Mouse (Mus musculus) liver, embryonic 13.5 days (tissue): Measurements from ENCODE around the gene Vmn1r39. TPM values are rescaled to one million over a fixed set of nuclear protein-coding genes. Genes with fewer than 3 reads are reported as not detected.
"Not testable (repeated sequence)": the region's sequence is repeated elsewhere in the genome, so short reads cannot be mapped to it uniquely, and the experiment has no call there.

Source experiments
- ATAC-seq: fragments of 200-750 bp; cut with Nextera tagmentation; 2 replicates; pipeline ENCODE4 v1.8.0; 2017; ENCODE audit warnings: low read depth, mild to moderate bottlenecking, moderate number of reproducible peaks, moderate library complexity
- DNase-seq: peaks from one replicate; pipeline ENCODE4 v3.0.0; 2022
- H3K27ac ChIP-seq: fragments of 300-500 bp; sonication (generic); 2 replicates; pipeline ENCODE4 v1.5.1; 2015; ENCODE audit warnings: moderate library complexity, mild to moderate bottlenecking, inconsistent platforms
- H3K27me3 ChIP-seq: fragments of 300-500 bp; sonication (generic); 2 replicates; pipeline ENCODE4 v1.6.1; 2015; ENCODE audit warnings: mild to moderate bottlenecking, inconsistent platforms
- H3K36me3 ChIP-seq: fragments of 300-500 bp; sonication (generic); 2 replicates; pipeline ENCODE4 v1.6.1; 2015; ENCODE audit warnings: mild to moderate bottlenecking, inconsistent platforms
- H3K4me1 ChIP-seq: fragments of 300-500 bp; sonication (generic); replicated peaks from 2 replicates; pipeline ENCODE4 v1.6.1; 2015; ENCODE audit warnings: inconsistent platforms
- H3K4me2 ChIP-seq: fragments of 300-500 bp; sonication (generic); 2 replicates; pipeline ENCODE4 v1.6.1; 2015; ENCODE audit warnings: inconsistent platforms, mild to moderate bottlenecking, moderate library complexity
- H3K4me3 ChIP-seq: fragments of 300-500 bp; sonication (generic); replicated peaks from 2 replicates; pipeline ENCODE4 v1.5.1; 2015; ENCODE audit warnings: mild to moderate bottlenecking, inconsistent platforms
- H3K9ac ChIP-seq: fragments of 300-500 bp; sonication (generic); 2 replicates; pipeline ENCODE4 v1.6.1; 2015; ENCODE audit warnings: mild to moderate bottlenecking, inconsistent platforms
- H3K9me3 ChIP-seq: fragments of 300-500 bp; sonication (generic); replicated peaks from 2 replicates; pipeline ENCODE4 v1.6.1; 2016; ENCODE audit warnings: inconsistent platforms
- WGBS: fragments of 180-500 bp; shearing (Covaris S2); methylation state at CpG from one replicate; pipeline ENCODE4 v1.1.7; 2015; ENCODE audit not compliant: insufficient replicate concordance; 5-methylcytosine and 5-hydroxymethylcytosine counted together
- polyA plus RNA-seq: library from polyadenylated mRNA; unstranded; fragments of >200 nt; fragmentation: Nextera tagmentation; extraction: Ambion mirVana; gene quantifications from 2 replicates; pipeline ENCODE4 v1.2.1, GENCODE M21; 2015

The Vmn1r39 gene
- not detected in 2 replicates for polyA plus RNA-seq

DNA sequence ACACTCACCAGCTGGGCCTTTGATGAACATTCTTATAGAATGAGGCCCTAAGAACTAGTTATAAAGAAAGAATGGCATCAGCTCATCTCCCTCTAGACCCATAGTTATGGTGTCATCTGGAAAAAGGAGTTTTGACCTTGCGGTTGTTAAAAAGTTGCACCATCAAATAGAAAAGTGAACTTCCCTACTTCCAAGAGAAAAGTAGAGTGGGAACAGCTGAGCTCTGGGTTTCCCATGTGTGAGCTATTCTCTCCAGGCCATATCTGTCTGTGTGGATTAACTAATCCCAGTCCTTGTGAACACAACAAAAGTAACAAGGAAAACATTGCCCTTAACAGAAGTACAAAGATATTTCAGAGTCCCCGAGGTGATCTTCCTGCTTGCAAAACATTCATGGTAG lies at the start of gene Vmn1r39:
Gene Vmn1r39, minus strand, starts transcription at position 101 of the 400 bp plus-strand sequence.
- ATAC-seq (no peak), DNase-seq (no peak)
- Histone ChIP-seq H3K9ac (no peak within 1 kb of the TSS), H3K27ac (no peak within 1 kb of the TSS), H3K27me3 (no peaks in the 10 kb centered on the region), H3K36me3 (no peaks in the 10 kb centered on the region), H3K4me1 (no peaks in the 10 kb centered on the region), H3K4me2 (no peak within 1 kb of the TSS), H3K9me3 (no peaks in the 10 kb centered on the region), H3K4me3 (no peak within 1 kb of the TSS)
- 69% methylated on average over 2 of the region's 2 CpGs for WGBS

DNA sequence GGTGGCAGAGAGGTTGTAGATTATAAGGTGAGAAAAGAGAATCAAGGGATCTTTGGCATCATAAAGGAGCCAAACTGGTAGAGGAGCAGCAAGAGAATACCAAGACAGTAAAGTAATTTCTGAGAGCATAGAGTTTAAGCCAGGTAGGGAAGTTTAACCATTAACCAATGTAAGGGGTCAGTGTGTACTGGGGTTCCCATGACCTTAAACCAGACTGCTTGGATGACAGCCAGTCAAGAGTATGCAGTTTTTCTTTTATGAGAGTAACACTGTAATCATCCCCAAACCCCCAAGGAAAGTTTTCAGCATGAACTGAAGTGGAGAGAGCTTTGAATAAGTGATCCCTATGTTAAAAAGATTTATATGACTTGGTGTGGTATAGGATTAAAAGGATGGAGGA lies 49.0 kb upstream of the Vmn1r39 start:
- Histone ChIP-seq H3K4me1 (no peaks in the 10 kb centered on the region), H3K9ac (no peak overlapping the region), H3K4me2 (no peak overlapping the region), H3K27me3 (no peaks in the 10 kb centered on the region), H3K27ac (no peak overlapping the region), H3K36me3 (no peaks in the 10 kb centered on the region), H3K4me3 (no peak overlapping the region), H3K9me3 (no peaks in the 10 kb centered on the region)
- DNase-seq (no peak), ATAC-seq (no peak)

- Histone ChIP-seq H3K4me2 (no peak overlapping the region), H3K36me3 (no peaks in the 10 kb centered on the region), H3K4me1 (no peaks in the 10 kb centered on the region), H3K9me3 (no peaks in the 10 kb centered on the region), H3K9ac (no peak overlapping the region), H3K27ac (no peak overlapping the region), H3K27me3 (no peaks in the 10 kb centered on the region), H3K4me3 (no peak overlapping the region)
- WGBS: 54% methylated on average over 1 of the region's 1 CpGs
- ATAC-seq (no peak), DNase-seq (no peak)
Observed at GRCm38 (mm10) chr6:66858356-66858755, 47.9 kb upstream of the Vmn1r39 start.

GRCm38 (mm10) chr6:66856236-66856635 lies 45.8 kb upstream of the Vmn1r39 start:
- H3K27me3 ChIP-seq: no peaks in the 10 kb centered on the region
- DNase-seq: no peak

DNA sequence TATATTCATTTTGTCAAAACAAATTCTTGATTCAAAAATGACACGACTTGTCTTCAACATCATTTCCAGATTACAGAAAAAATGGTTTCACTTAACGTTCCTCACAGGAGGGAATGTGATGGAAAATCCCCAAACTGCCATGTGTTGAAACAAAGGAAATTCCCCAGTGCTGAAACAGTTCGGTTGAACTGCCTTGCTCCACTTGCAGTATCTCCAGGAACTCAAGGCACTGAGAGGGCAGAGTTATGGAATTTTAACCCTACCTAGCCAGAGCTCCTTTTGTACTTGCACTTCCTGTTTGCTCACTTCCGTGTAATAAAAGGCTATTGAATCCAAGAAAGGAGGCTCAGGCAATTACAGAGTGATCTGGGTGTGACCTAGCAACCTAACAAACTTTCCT lies 38.5 kb upstream of the Vmn1r39 start:
- 28% methylated on average over 4 of the region's 4 CpGs for WGBS
- ATAC-seq: no peak

More at GRCm38 (mm10) chr6:66856236-66856635, 45.8 kb upstream of the Vmn1r39 start:
- H3K9ac ChIP-seq: no peak overlapping the region
- H3K4me2 ChIP-seq: no peak overlapping the region
- no peak overlapping the region for H3K27ac ChIP-seq
- no peaks in the 10 kb centered on the region for H3K4me1 ChIP-seq
- no peaks in the 10 kb centered on the region for H3K36me3 ChIP-seq
- no peak overlapping the region for H3K4me3 ChIP-seq
- H3K9me3 ChIP-seq: no peaks in the 10 kb centered on the region
- ATAC-seq: no peak

GRCm38 (mm10) chr6:66840631-66841030 lies 30.2 kb upstream of the Vmn1r39 start:
- not testable (repeated sequence) for DNase-seq, H3K4me3 ChIP-seq, H3K36me3 ChIP-seq, ATAC-seq, H3K9ac ChIP-seq, H3K4me2 ChIP-seq, H3K27ac ChIP-seq, H3K27me3 ChIP-seq, H3K9me3 ChIP-seq, H3K4me1 ChIP-seq
- WGBS: 8% methylated on average over 1 of the region's 1 CpGs

More for the DNA sequence above, 38.5 kb upstream of the Vmn1r39 start:
- Histone ChIP-seq H3K27ac (no peak overlapping the region), H3K27me3 (no peaks in the 10 kb centered on the region), H3K9ac (no peak overlapping the region), H3K36me3 (no peaks in the 10 kb centered on the region), H3K9me3 (no peaks in the 10 kb centered on the region), H3K4me2 (no peak overlapping the region), H3K4me3 (no peak overlapping the region), H3K4me1 (no peaks in the 10 kb centered on the region)
- DNase-seq: no peak

GRCm38 (mm10) chr6:66836932-66837331 lies 26.5 kb upstream of the Vmn1r39 start:
- ATAC-seq (no peak), DNase-seq (no peak)
- no peak overlapping the region for H3K9ac ChIP-seq
- H3K4me3 ChIP-seq: no peak overlapping the region
- H3K27me3 ChIP-seq: no peaks in the 10 kb centered on the region
- H3K9me3 ChIP-seq: no peaks in the 10 kb centered on the region
- no peak overlapping the region for H3K4me2 ChIP-seq
- H3K36me3 ChIP-seq: no peaks in the 10 kb centered on the region
- no peaks in the 10 kb centered on the region for H3K4me1 ChIP-seq
- H3K27ac ChIP-seq: no peak overlapping the region

DNA sequence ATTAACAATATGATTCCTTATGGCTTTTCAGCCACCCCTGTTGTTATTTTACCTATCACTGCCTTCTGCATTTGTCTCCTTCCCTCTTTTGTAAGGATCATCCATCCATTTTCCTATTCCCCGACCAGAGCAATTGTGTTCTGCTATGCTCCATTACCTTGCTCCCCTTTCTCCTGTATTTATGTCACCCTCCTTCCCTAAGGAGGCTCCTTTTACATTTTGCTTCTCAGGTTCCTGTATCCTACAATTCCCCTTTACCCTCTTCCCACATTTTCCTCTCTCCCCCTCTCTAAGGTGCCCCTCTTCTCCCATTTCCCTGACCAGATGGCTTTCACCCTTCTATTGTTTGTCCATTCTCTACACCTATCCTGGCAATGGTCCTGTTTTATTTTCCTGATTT lies 4.1 kb downstream of the Vmn1r39 start:
- H3K9ac ChIP-seq: no peak overlapping the region
- H3K36me3 ChIP-seq: no peaks in the 10 kb centered on the region
- H3K4me3 ChIP-seq: no peak overlapping the region
- H3K27me3 ChIP-seq: no peaks in the 10 kb centered on the region
- no peaks in the 10 kb centered on the region for H3K9me3 ChIP-seq
- DNase-seq (no peak), ATAC-seq (no peak)
- H3K4me2 ChIP-seq: no peak overlapping the region
- WGBS: 41% methylated on average over 1 of the region's 1 CpGs
- no peak overlapping the region for H3K27ac ChIP-seq
- no peaks in the 10 kb centered on the region for H3K4me1 ChIP-seq

GRCm38 (mm10) chr6:66805713-66806112 lies 4.7 kb downstream of the Vmn1r39 start:
- Histone ChIP-seq H3K4me2 (no peak overlapping the region), H3K9me3 (no peaks in the 10 kb centered on the region), H3K4me1 (no peaks in the 10 kb centered on the region), H3K9ac (no peak overlapping the region), H3K27ac (no peak overlapping the region), H3K27me3 (no peaks in the 10 kb centered on the region), H3K36me3 (no peaks in the 10 kb centered on the region), H3K4me3 (no peak overlapping the region)
- DNase-seq (no peak), ATAC-seq (no peak)
- 58% methylated on average over 3 of the region's 3 CpGs for WGBS

- not testable (repeated sequence) for H3K9me3 ChIP-seq, H3K9ac ChIP-seq, H3K4me1 ChIP-seq, H3K4me3 ChIP-seq, DNase-seq, H3K27me3 ChIP-seq, H3K36me3 ChIP-seq, H3K27ac ChIP-seq, ATAC-seq, H3K4me2 ChIP-seq
Observed at GRCm38 (mm10) chr6:66782527-66782926, 27.9 kb downstream of the Vmn1r39 start, which contains the start of gene Vmn1r38. Gene Vmn1r38, minus strand, starts transcription at chr6:66782627.

Other genes with a start within 250 kb of the Vmn1r39 start
- not detected in 2 replicates for gene Vmn1r33, start 192.3 kb downstream of the Vmn1r39 start, polyA plus RNA-seq
- gene Vmn1r34, start 166.7 kb downstream of the Vmn1r39 start, polyA plus RNA-seq: not detected in 2 replicates
- not detected in 2 replicates for gene Vmn1r35, start 124.7 kb downstream of the Vmn1r39 start, polyA plus RNA-seq
- not detected in 2 replicates for gene Vmn1r36, start 91.4 kb downstream of the Vmn1r39 start, polyA plus RNA-seq
- not detected in 2 replicates for gene Vmn1r37, start 81.2 kb downstream of the Vmn1r39 start, polyA plus RNA-seq
- not detected in 2 replicates for gene Vmn1r38, start 28.0 kb downstream of the Vmn1r39 start, polyA plus RNA-seq
- gene Gng12, start 85.8 kb upstream of the Vmn1r39 start, polyA plus RNA-seq: 26.4 and 31.9 TPM in 2 replicates
- gene Gadd45a, start 226.8 kb upstream of the Vmn1r39 start, polyA plus RNA-seq: 91.1 and 99.5 TPM in 2 replicates